Mouse (Mus musculus): ENCODE data around the gene Larp4.

DNA sequence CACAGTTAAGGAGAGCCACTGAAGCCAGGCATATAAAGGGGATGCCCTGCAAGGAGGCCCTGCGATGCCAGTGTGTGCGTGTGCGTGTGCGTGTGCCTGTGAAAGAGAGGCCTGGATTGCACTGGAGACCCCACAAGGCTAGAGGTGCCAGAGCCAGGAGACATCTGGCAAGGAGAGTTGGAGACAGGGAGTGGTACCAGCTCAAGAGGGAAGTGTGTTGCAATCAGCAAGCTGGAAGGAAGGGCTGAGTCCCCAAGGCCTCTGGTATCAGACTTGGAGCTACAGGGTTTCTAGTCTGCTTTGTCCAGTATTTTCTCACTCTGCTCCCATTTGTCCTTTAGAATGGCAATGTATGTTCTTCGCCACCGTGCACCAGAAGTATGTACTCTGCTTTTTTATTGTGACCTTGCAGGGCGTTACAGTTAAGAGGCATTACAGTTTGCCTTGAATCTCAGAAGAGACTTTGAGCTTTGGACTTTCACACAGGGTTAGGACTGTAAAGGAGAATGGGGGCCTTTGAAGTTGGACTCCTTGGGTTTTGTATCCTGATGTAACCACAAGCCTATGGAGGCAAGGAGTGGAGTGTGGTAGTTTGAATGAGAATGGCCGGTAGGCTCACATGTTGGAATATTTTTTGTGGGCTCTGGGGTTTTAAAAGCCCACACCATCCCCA lies 4.6 kb upstream of the Larp4 start:
- no peak for TF ChIP-seq CTCF (IDR thresholded peaks at IDR 0.05; ENCODE audit: borderline replicate concordance, insufficient read depth, low read length)
- TF ChIP-seq POLR2A (IDR thresholded peaks at IDR 0.05; ENCODE audit: low read depth, low read length), result no peak

Data from embryonic fibroblast, embryonic 13.5 days (primary cell).